Mouse (Mus musculus): ENCODE results near the gene Pnpla7. TPM values are rescaled to one million over a fixed set of nuclear protein-coding genes. Genes with fewer than 3 reads are reported as not detected.
"Not testable (repeated sequence)": the region's sequence is repeated elsewhere in the genome, so short reads cannot be mapped to it uniquely, and the experiment has no call there.

The Pnpla7 gene
- 52.7 to 87.6 TPM (median 69.0 TPM) in 3 replicates for total RNA-seq (2017)

GRCm38 (mm10) chr2:24975704-24976297, at the start of gene Pnpla7:
TSS of gene Pnpla7 (plus strand) at chr2:24976033.
- ATAC-seq (replicated peaks; ENCODE audit: insufficient number of reproducible peaks, low FRiP score, low TSS enrichment, poor library complexity, severe bottlenecking): peak; percentile 74

GRCm38 (mm10) chr2:24926345-24926964, 49.4 kb upstream of the Pnpla7 start:
- ATAC-seq (replicated peaks; ENCODE audit: insufficient number of reproducible peaks, low FRiP score, low TSS enrichment, poor library complexity, severe bottlenecking): no peak

GRCm38 (mm10) chr2:24926965-24927358, 48.9 kb upstream of the Pnpla7 start:
- no peak for ATAC-seq (replicated peaks; ENCODE audit: insufficient number of reproducible peaks, low FRiP score, low TSS enrichment, poor library complexity, severe bottlenecking)

GRCm38 (mm10) chr2:24927810-24928479, 47.9 kb upstream of the Pnpla7 start:
- no peak for ATAC-seq (replicated peaks; ENCODE audit: insufficient number of reproducible peaks, low FRiP score, low TSS enrichment, poor library complexity, severe bottlenecking)

- no peak for ATAC-seq (replicated peaks; ENCODE audit: insufficient number of reproducible peaks, low FRiP score, low TSS enrichment, poor library complexity, severe bottlenecking)
Measured at GRCm38 (mm10) chr2:24929119-24929518, 46.7 kb upstream of the Pnpla7 start.

- no peak for ATAC-seq (replicated peaks; ENCODE audit: insufficient number of reproducible peaks, low FRiP score, low TSS enrichment, poor library complexity, severe bottlenecking)
Measured at GRCm38 (mm10) chr2:24929593-24929992, 46.2 kb upstream of the Pnpla7 start.

GRCm38 (mm10) chr2:24934441-24934963, 41.3 kb upstream of the Pnpla7 start:
- peak; percentile 54 for ATAC-seq (replicated peaks; ENCODE audit: insufficient number of reproducible peaks, low FRiP score, low TSS enrichment, poor library complexity, severe bottlenecking)

- ATAC-seq (replicated peaks; ENCODE audit: insufficient number of reproducible peaks, low FRiP score, low TSS enrichment, poor library complexity, severe bottlenecking): peak; percentile 92
Measured at GRCm38 (mm10) chr2:24935057-24935796, 40.6 kb upstream of the Pnpla7 start, which contains the start of gene Arrdc1. TSS of gene Arrdc1 (minus strand) at chr2:24935252.

- no peak for ATAC-seq (replicated peaks; ENCODE audit: insufficient number of reproducible peaks, low FRiP score, low TSS enrichment, poor library complexity, severe bottlenecking)
Measured at GRCm38 (mm10) chr2:24942092-24942491, 33.7 kb upstream of the Pnpla7 start.

GRCm38 (mm10) chr2:24944304-24944703, 31.5 kb upstream of the Pnpla7 start:
- ATAC-seq (replicated peaks; ENCODE audit: insufficient number of reproducible peaks, low FRiP score, low TSS enrichment, poor library complexity, severe bottlenecking): not testable (repeated sequence)

- peak; percentile 96 for ATAC-seq (replicated peaks; ENCODE audit: insufficient number of reproducible peaks, low FRiP score, low TSS enrichment, poor library complexity, severe bottlenecking)
Measured at GRCm38 (mm10) chr2:24949421-24950188, 26.2 kb upstream of the Pnpla7 start, which contains the start of gene Zmynd19. TSS of gene Zmynd19 (plus strand) at chr2:24949792.

- 0 out of 2 replicates have a peak, but pooled peaks have one; percentile 19 for ATAC-seq (replicated peaks; ENCODE audit: insufficient number of reproducible peaks, low FRiP score, low TSS enrichment, poor library complexity, severe bottlenecking)
Measured at GRCm38 (mm10) chr2:24950189-24950535, 25.7 kb upstream of the Pnpla7 start.

- no peak for ATAC-seq (replicated peaks; ENCODE audit: insufficient number of reproducible peaks, low FRiP score, low TSS enrichment, poor library complexity, severe bottlenecking)
Measured at GRCm38 (mm10) chr2:24952537-24953055, 23.2 kb upstream of the Pnpla7 start.

- ATAC-seq (replicated peaks; ENCODE audit: insufficient number of reproducible peaks, low FRiP score, low TSS enrichment, poor library complexity, severe bottlenecking): no peak
Measured at GRCm38 (mm10) chr2:24960910-24961309, 14.9 kb upstream of the Pnpla7 start.

- ATAC-seq (replicated peaks; ENCODE audit: insufficient number of reproducible peaks, low FRiP score, low TSS enrichment, poor library complexity, severe bottlenecking): peak; percentile 97
Measured at GRCm38 (mm10) chr2:24962304-24963000, 13.4 kb upstream of the Pnpla7 start, which contains the start of gene Dph7. TSS of gene Dph7 (plus strand) at chr2:24962400.

GRCm38 (mm10) chr2:24970386-24970785, 5.4 kb upstream of the Pnpla7 start:
- ATAC-seq (replicated peaks; ENCODE audit: insufficient number of reproducible peaks, low FRiP score, low TSS enrichment, poor library complexity, severe bottlenecking): no peak

- not testable (repeated sequence) for ATAC-seq (replicated peaks; ENCODE audit: insufficient number of reproducible peaks, low FRiP score, low TSS enrichment, poor library complexity, severe bottlenecking)
Measured at GRCm38 (mm10) chr2:24974452-24974851, 1.4 kb upstream of the Pnpla7 start.

Data from monocyte, adult 5-6 weeks (primary cell).